Mouse (Mus musculus): ENCODE measurements around the gene Gm9833. TPM values are rescaled to one million over a fixed set of nuclear protein-coding genes. Genes with fewer than 3 reads are reported as not detected.

Gm9833 gene
- polyA plus RNA-seq, 1 experiment from 2014 or later: 1.9 TPM

DNA sequence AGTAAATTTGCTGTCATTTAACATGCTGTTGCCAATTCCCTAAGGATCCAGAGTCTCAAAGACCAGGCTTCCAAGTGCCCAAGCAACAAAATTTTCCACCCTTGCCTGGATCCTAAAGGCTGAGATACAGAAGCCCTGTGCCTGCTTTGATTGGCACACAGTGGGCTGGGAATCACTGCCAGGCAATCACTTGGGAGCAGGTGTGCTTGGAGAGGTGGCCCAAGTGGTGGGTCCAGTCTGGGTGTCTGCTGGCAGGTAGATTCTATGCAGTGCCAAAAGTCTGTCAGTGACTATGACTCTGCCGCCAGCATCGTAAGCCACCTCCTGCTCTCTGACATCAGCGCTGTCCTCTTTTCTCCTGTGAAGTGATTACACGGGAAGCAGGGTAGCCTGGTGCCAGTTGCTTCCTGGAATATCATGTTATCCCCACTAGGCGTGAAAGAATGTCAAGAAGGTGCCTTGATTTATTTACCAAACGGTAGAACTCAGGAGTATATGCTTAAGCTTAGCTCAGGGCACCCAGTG, 3.8 kb downstream of the Gm9833 start:
- H3K27me3 ChIP-seq (replicated peaks): peaks cover 7% of the 10 kb centered on the region; the same call in 1 of the 2 replicates
- no peaks in the 10 kb centered on the region for H3K9me3 ChIP-seq
- 63% methylated on average over 6 of the region's 6 CpGs for WGBS
- peak overlapping the region; percentile 61; the same call in 1 of the 2 replicates for H3K27ac ChIP-seq (replicated peaks)
- no peak for ATAC-seq (ENCODE audit: extremely low read depth, insufficient number of reproducible peaks, low FRiP score, low TSS enrichment)
- H3K36me3 ChIP-seq: no peaks in the 10 kb centered on the region
- H3K4me1 ChIP-seq: peaks cover 14% of the 10 kb centered on the region; the same call in 1 of the 2 replicates
- no peak overlapping the region for H3K9ac ChIP-seq
- no peak overlapping the region for H3K4me3 ChIP-seq
- no peak overlapping the region for H3K4me2 ChIP-seq

- peak overlapping the region; percentile 61 for H3K27ac ChIP-seq (replicated peaks)
- 33% methylated on average over 7 of the region's 7 CpGs for WGBS
- ATAC-seq (ENCODE audit: extremely low read depth, insufficient number of reproducible peaks, low FRiP score, low TSS enrichment): peak; percentile 31; the same call in 1 of the 2 replicates
Observed at GRCm38 (mm10) chr3:10092499-10092898, 4.6 kb downstream of the Gm9833 start.

GRCm38 (mm10) chr3:10092914-10093313, 5.0 kb downstream of the Gm9833 start:
- Histone ChIP-seq H3K4me1 (peaks cover 14% of the 10 kb centered on the region; the same call in 1 of the 2 replicates), H3K9ac (no peak overlapping the region), H3K9me3 (no peaks in the 10 kb centered on the region), H3K4me3 (no peak overlapping the region), H3K4me2 (no peak overlapping the region), H3K27ac (replicated peaks) (peak overlapping the region; percentile 61), H3K36me3 (no peaks in the 10 kb centered on the region), H3K27me3 (replicated peaks) (0 out of 2 replicates have a peak, but pooled peaks cover 2% of the 10 kb centered on the region)
- ATAC-seq (ENCODE audit: extremely low read depth, insufficient number of reproducible peaks, low FRiP score, low TSS enrichment): no peak
- WGBS: 54% methylated on average over 6 of the region's 6 CpGs

More at GRCm38 (mm10) chr3:10092499-10092898, 4.6 kb downstream of the Gm9833 start:
- Histone ChIP-seq H3K9me3 (no peaks in the 10 kb centered on the region), H3K4me3 (no peak overlapping the region), H3K27me3 (replicated peaks) (peaks cover 2% of the 10 kb centered on the region; the same call in 1 of the 2 replicates), H3K4me1 (peaks cover 14% of the 10 kb centered on the region; the same call in 1 of the 2 replicates), H3K36me3 (no peaks in the 10 kb centered on the region), H3K9ac (no peak overlapping the region), H3K4me2 (no peak overlapping the region)

- Histone ChIP-seq H3K36me3 (no peaks in the 10 kb centered on the region), H3K27ac (replicated peaks) (no peak overlapping the region), H3K4me3 (no peak overlapping the region), H3K4me1 (peaks cover 14% of the 10 kb centered on the region; the same call in 1 of the 2 replicates), H3K9me3 (no peaks in the 10 kb centered on the region), H3K9ac (no peak overlapping the region), H3K4me2 (no peak overlapping the region), H3K27me3 (replicated peaks) (0 out of 2 replicates have a peak, but pooled peaks cover 2% of the 10 kb centered on the region)
- 73% methylated on average over 2 of the region's 2 CpGs for WGBS
- no peak for ATAC-seq (ENCODE audit: extremely low read depth, insufficient number of reproducible peaks, low FRiP score, low TSS enrichment)
Observed at GRCm38 (mm10) chr3:10095076-10095622, 7.2 kb downstream of the Gm9833 start.

- Histone ChIP-seq H3K27me3 (replicated peaks) (no peaks in the 10 kb centered on the region), H3K4me2 (no peak overlapping the region), H3K9me3 (no peaks in the 10 kb centered on the region), H3K27ac (replicated peaks) (no peak overlapping the region), H3K9ac (no peak overlapping the region), H3K4me3 (no peak overlapping the region), H3K36me3 (no peaks in the 10 kb centered on the region), H3K4me1 (no peaks in the 10 kb centered on the region)
- 80% methylated on average over 5 of the region's 5 CpGs for WGBS
- no peak for ATAC-seq (ENCODE audit: extremely low read depth, insufficient number of reproducible peaks, low FRiP score, low TSS enrichment)
Observed at GRCm38 (mm10) chr3:10099756-10100155, 11.8 kb downstream of the Gm9833 start.

DNA sequence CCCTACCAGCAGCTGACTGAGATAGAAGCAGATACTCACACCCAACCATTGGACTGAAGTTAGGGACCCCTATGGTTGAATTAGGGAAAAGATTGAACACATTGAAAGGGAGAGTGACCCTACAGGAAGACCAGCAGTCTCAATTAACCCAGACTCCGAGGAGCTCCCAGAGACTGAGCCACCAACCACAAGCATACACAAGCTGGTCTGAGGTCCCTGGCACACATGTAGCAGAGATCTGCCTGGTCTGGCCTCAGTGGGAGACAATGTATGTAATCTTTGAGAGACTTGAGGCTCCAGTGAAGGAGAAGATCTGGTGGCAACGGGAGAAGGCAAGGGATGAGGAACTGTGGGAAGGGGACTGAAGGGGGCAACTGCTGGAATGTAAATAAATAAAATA, 23.7 kb downstream of the Gm9833 start:
- Histone ChIP-seq H3K27ac (replicated peaks) (no peak overlapping the region), H3K4me2 (no peak overlapping the region), H3K4me1 (no peaks in the 10 kb centered on the region), H3K9ac (no peak overlapping the region), H3K4me3 (no peak overlapping the region), H3K27me3 (replicated peaks) (no peaks in the 10 kb centered on the region), H3K36me3 (no peaks in the 10 kb centered on the region), H3K9me3 (no peaks in the 10 kb centered on the region)
- ATAC-seq (ENCODE audit: extremely low read depth, insufficient number of reproducible peaks, low FRiP score, low TSS enrichment): no peak
- WGBS: 64% methylated on average over 2 of the region's 2 CpGs

DNA sequence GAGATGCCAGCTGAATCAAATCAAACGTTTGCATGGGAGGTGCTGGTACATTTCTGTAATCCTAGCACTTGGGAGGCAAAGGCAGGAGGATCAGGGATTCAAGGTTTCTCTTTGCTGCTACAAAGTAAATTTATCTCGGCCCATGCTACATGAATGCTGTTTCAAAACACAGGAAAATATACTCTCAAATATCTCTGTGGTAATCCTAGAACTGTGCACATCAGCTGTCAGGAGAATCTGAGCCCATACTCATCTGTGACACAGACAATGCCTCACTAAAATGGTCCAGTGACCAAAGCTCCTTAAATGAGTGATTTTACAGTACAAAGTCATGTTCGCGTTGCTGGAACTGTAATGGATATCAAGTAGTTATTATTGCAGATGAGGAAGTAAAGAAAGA, 24.3 kb downstream of the Gm9833 start:
- H3K27ac ChIP-seq (replicated peaks): no peak overlapping the region
- WGBS: 66% methylated on average over 4 of the region's 4 CpGs
- no peak for ATAC-seq (ENCODE audit: extremely low read depth, insufficient number of reproducible peaks, low FRiP score, low TSS enrichment)
- H3K36me3 ChIP-seq: no peaks in the 10 kb centered on the region
- H3K4me1 ChIP-seq: no peaks in the 10 kb centered on the region
- H3K9ac ChIP-seq: no peak overlapping the region
- no peak overlapping the region for H3K4me2 ChIP-seq
- H3K4me3 ChIP-seq: no peak overlapping the region
- H3K9me3 ChIP-seq: no peaks in the 10 kb centered on the region
- no peaks in the 10 kb centered on the region for H3K27me3 ChIP-seq (replicated peaks)

GRCm38 (mm10) chr3:10112660-10113059, 24.8 kb downstream of the Gm9833 start:
- WGBS: 90% methylated on average over 2 of the region's 2 CpGs
- no peak overlapping the region for H3K4me2 ChIP-seq
- no peaks in the 10 kb centered on the region for H3K36me3 ChIP-seq
- H3K4me3 ChIP-seq: no peak overlapping the region
- no peaks in the 10 kb centered on the region for H3K27me3 ChIP-seq (replicated peaks)
- H3K9me3 ChIP-seq: no peaks in the 10 kb centered on the region
- ATAC-seq (ENCODE audit: extremely low read depth, insufficient number of reproducible peaks, low FRiP score, low TSS enrichment): no peak
- no peak overlapping the region for H3K27ac ChIP-seq (replicated peaks)
- no peaks in the 10 kb centered on the region for H3K4me1 ChIP-seq
- H3K9ac ChIP-seq: no peak overlapping the region

DNA sequence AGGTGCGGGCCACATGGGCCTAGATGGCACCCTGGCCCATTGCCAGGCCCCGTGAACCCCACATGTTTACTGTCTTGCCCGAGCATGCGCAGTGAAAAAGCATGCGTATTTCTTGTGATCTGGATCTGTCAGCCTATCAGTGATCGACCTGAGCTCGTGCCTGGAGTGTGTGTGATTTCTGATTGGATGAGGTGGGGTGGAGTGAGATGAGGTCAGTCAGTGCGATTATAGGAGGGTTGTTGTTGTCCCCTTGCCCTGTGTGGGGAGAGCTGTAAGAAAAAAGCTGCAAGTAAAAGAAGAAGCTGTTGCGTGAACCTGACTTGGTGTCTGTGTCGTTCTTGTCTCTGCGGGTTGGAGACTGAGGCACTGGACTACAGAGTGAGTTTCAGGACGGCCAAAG, 28.6 kb downstream of the Gm9833 start:
- H3K27me3 ChIP-seq (replicated peaks): no peaks in the 10 kb centered on the region
- H3K4me2 ChIP-seq: no peak overlapping the region
- no peak for ATAC-seq (ENCODE audit: extremely low read depth, insufficient number of reproducible peaks, low FRiP score, low TSS enrichment)
- no peak overlapping the region for H3K4me3 ChIP-seq
- no peak overlapping the region for H3K27ac ChIP-seq (replicated peaks)
- WGBS: 84% methylated on average over 12 of the region's 12 CpGs
- H3K4me1 ChIP-seq: no peaks in the 10 kb centered on the region
- H3K9ac ChIP-seq: no peak overlapping the region
- no peaks in the 10 kb centered on the region for H3K9me3 ChIP-seq
- H3K36me3 ChIP-seq: no peaks in the 10 kb centered on the region

DNA sequence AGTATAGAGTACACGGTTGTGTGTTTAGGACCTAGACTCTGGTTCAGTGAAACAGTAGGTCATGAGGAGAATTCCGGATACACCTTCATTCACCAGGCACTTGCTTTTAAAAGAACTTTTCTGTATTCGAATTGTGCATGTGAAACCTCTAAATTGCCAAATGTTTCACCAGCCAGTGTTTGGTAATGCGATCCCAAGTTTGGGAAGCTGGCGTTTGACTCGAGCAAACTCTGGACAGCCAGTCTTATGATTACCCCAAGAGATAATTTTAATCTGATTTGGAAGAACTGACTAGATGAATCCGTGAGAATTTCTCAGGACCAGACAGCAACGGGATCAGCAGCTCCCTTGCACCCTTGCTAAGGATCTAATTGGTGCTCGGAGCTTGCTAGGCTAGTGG, 33.3 kb downstream of the Gm9833 start:
- WGBS: 82% methylated on average over 9 of the region's 9 CpGs
- no peak overlapping the region for H3K9ac ChIP-seq
- H3K4me2 ChIP-seq: no peak overlapping the region
- H3K36me3 ChIP-seq: no peaks in the 10 kb centered on the region
- H3K27ac ChIP-seq (replicated peaks): no peak overlapping the region
- no peaks in the 10 kb centered on the region for H3K27me3 ChIP-seq (replicated peaks)
- no peaks in the 10 kb centered on the region for H3K9me3 ChIP-seq
- H3K4me1 ChIP-seq: no peaks in the 10 kb centered on the region
- ATAC-seq (ENCODE audit: extremely low read depth, insufficient number of reproducible peaks, low FRiP score, low TSS enrichment): no peak
- H3K4me3 ChIP-seq: no peak overlapping the region

DNA sequence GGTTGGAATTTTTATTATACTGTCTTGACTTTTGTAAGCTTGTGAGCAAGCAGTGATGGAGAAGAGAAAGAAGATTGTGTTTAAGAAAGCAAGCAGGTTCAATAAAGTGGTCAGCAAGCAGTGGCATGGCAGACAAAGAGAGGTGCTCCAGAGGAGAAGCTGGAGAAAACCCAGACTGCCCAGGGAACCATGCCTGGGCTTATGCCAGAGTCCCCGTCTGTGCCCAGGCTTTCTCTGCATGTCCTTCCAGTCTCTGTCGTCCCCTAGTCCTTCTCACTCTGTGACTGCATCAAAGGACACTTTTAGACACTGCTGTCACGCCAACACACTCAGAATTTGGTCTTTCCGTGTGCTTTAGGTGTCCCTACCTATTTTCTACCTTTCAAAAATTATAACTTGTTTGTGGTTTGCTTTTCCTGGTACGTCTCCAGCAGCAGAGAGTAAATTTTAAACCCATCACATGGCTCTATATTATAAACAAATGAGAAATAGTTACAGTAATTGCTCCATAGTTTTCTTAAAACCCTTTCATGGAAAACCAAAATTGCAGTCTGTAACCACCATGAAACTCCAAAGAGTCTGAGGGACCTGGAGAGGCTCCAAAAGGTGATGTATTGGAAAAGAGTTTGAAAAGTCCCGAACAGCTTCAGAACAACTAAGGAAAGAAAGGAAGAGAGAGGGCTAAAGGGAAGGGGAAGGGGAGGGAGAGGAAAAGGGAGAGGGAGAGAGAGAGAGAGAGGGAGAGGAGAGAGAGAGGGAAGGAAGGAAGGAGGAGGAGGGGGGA, 34.2 kb downstream of the Gm9833 start:
- H3K9me3 ChIP-seq: no peaks in the 10 kb centered on the region
- H3K4me3 ChIP-seq: no peak overlapping the region
- ATAC-seq (ENCODE audit: extremely low read depth, insufficient number of reproducible peaks, low FRiP score, low TSS enrichment): no peak
- H3K27me3 ChIP-seq (replicated peaks): no peaks in the 10 kb centered on the region
- H3K4me2 ChIP-seq: no peak overlapping the region
- H3K4me1 ChIP-seq: no peaks in the 10 kb centered on the region
- no peak overlapping the region for H3K27ac ChIP-seq (replicated peaks)
- 63% methylated on average over 6 of the region's 6 CpGs for WGBS
- H3K36me3 ChIP-seq: no peaks in the 10 kb centered on the region
- no peak overlapping the region for H3K9ac ChIP-seq
